Mouse (Mus musculus): Measurements from ENCODE around the gene Akap6. TPM values are rescaled to one million over a fixed set of nuclear protein-coding genes. Genes with fewer than 3 reads are reported as not detected.

The Akap6 gene
- polyA plus RNA-seq, 1 experiment from 2014 or later: 22.6 TPM

DNA sequence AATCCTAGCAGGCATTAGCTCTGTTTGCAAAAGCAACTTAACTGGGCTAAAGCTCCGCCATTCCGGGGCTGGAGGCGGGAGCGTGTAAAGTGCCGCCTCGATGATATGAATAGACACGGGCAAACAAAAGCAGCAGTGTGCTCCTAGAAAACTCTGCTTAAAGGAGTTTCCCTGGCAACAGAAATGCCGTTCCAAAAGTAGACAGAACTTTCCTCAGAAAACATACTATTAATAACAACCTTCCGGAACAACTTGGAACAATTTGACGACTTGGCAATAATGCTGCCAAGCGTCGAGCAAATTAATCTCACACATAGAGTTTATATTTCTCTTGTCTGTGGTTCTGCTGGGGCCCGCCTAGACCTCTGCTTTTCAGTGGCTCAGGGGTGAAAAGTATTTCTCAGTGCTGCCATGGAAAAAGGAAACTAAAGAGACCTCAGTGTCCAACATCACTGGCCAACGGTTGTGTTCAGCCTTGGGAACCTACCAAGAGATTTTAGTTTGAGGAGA is 334.3 kb downstream of the Akap6 start:
- H3K27ac ChIP-seq (ENCODE audit: low read length): peak overlapping the region; percentile 78
- peak; percentile 85 for ATAC-seq
- peaks cover 17% of the 10 kb centered on the region for H3K4me1 ChIP-seq (replicated peaks; ENCODE audit: control insufficient read depth, insufficient read depth, low read length)
- H3K4me3 ChIP-seq (replicated peaks; ENCODE audit: low read length): 0 out of 2 replicates have a peak overlapping the region, but pooled peaks have one; percentile 3
- no peak overlapping the region for H3K9ac ChIP-seq (replicated peaks; ENCODE audit: low read depth, low read length)
- no peaks in the 10 kb centered on the region for H3K27me3 ChIP-seq (replicated peaks; ENCODE audit: control insufficient read depth, insufficient read depth, low read length)
- H3K36me3 ChIP-seq (ENCODE audit: control insufficient read depth, insufficient read depth): no peaks in the 10 kb centered on the region
- H3K9me3 ChIP-seq (ENCODE audit: control insufficient read depth, low read length): no peaks in the 10 kb centered on the region
- peak overlapping the region; percentile 42 for H3K4me2 ChIP-seq (ENCODE audit: low read length)
- 2% methylated on average over 14 of the region's 14 CpGs for WGBS

DNA sequence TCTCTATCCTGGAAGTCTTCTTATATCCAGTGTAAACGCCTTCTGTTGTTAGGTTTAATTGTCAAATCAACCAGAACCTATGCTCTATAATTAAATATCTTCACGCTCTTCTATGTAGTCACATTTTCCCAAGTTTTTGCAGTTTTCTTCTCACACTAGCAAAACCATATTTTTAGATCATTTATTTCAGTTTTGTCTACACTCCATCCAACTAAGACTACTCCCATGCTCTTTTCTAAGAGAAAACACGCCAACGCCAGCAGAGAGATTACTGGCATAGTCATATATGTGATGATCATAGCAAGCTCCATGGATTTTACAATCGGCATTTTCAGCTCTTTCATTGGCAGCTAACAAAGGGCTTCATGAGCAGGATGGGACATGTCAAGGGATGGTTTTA is 341.5 kb downstream of the Akap6 start:
- H3K27me3 ChIP-seq (replicated peaks; ENCODE audit: control insufficient read depth, insufficient read depth, low read length): no peaks in the 10 kb centered on the region
- H3K9ac ChIP-seq (replicated peaks; ENCODE audit: low read depth, low read length): no peak overlapping the region
- H3K4me1 ChIP-seq (replicated peaks; ENCODE audit: control insufficient read depth, insufficient read depth, low read length): no peaks in the 10 kb centered on the region
- ATAC-seq: no peak
- no peaks in the 10 kb centered on the region for H3K9me3 ChIP-seq (ENCODE audit: control insufficient read depth, low read length)
- H3K4me3 ChIP-seq (replicated peaks; ENCODE audit: low read length): no peak overlapping the region
- no peaks in the 10 kb centered on the region for H3K36me3 ChIP-seq (ENCODE audit: control insufficient read depth, insufficient read depth)
- 80% methylated on average over 5 of the region's 5 CpGs for WGBS
- no peak overlapping the region for H3K4me2 ChIP-seq (ENCODE audit: low read length)
- H3K27ac ChIP-seq (ENCODE audit: low read length): no peak overlapping the region

- 19% methylated on average over 5 of the region's 5 CpGs for WGBS
Measured at GRCm38 (mm10) chr12:53042739-53043138, 343.6 kb downstream of the Akap6 start.

DNA sequence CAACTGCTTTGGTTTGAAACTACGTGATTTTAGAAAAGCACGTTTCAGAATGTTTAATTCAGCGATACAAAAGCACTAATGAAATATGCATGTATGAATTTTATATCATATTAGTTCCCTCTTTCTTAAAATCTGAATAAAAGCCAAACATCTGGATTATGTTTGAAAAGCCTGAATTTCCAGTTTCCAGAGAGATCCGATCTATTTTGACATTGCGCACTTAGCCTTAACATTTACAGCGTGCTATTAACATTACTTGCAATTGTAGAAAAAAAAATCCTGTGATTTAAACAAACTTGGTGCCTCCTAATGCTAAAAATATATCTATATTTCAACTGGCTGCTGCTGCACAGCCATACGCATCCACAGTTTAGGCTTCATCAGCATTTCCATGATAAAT is 358.4 kb downstream of the Akap6 start:
- 72% methylated on average over 7 of the region's 7 CpGs for WGBS
- ATAC-seq: no peak
- H3K9me3 ChIP-seq (ENCODE audit: control insufficient read depth, low read length): no peaks in the 10 kb centered on the region
- H3K27me3 ChIP-seq (replicated peaks; ENCODE audit: control insufficient read depth, insufficient read depth, low read length): no peaks in the 10 kb centered on the region
- no peak overlapping the region for H3K4me2 ChIP-seq (ENCODE audit: low read length)
- no peak overlapping the region for H3K27ac ChIP-seq (ENCODE audit: low read length)
- H3K36me3 ChIP-seq (ENCODE audit: control insufficient read depth, insufficient read depth): no peaks in the 10 kb centered on the region
- H3K4me1 ChIP-seq (replicated peaks; ENCODE audit: control insufficient read depth, insufficient read depth, low read length): peaks cover 17% of the 10 kb centered on the region
- H3K4me3 ChIP-seq (replicated peaks; ENCODE audit: low read length): no peak overlapping the region
- H3K9ac ChIP-seq (replicated peaks; ENCODE audit: low read depth, low read length): no peak overlapping the region

More at GRCm38 (mm10) chr12:53042739-53043138, 343.6 kb downstream of the Akap6 start:
- H3K36me3 ChIP-seq (ENCODE audit: control insufficient read depth, insufficient read depth): no peaks in the 10 kb centered on the region
- H3K4me2 ChIP-seq (ENCODE audit: low read length): no peak overlapping the region
- H3K4me3 ChIP-seq (replicated peaks; ENCODE audit: low read length): no peak overlapping the region
- H3K9me3 ChIP-seq (ENCODE audit: control insufficient read depth, low read length): no peaks in the 10 kb centered on the region
- H3K9ac ChIP-seq (replicated peaks; ENCODE audit: low read depth, low read length): no peak overlapping the region
- no peak for ATAC-seq
- H3K27me3 ChIP-seq (replicated peaks; ENCODE audit: control insufficient read depth, insufficient read depth, low read length): no peaks in the 10 kb centered on the region
- H3K4me1 ChIP-seq (replicated peaks; ENCODE audit: control insufficient read depth, insufficient read depth, low read length): no peaks in the 10 kb centered on the region
- no peak overlapping the region for H3K27ac ChIP-seq (ENCODE audit: low read length)

DNA sequence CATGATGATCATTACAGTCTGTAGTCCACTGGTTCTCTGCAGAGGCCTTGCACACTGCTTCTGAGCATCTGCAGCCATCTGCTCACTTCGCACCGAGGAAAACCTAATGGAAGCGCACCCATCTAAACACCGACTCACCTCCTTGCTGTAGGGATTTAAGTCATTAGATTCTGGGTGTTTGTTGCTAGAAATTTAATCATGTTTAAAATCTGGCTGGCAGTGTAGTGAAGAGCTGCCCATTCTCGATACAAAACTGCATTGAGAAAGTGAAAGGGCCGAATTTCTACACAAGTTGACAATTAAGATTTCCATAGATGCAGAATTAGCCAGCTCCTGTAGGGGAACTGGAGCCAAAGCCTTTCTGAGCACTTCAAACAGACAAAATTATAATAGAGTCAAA is 361.7 kb downstream of the Akap6 start:
- WGBS: 7% methylated on average over 6 of the region's 6 CpGs
- Histone ChIP-seq H3K4me1 (replicated peaks; ENCODE audit: control insufficient read depth, insufficient read depth, low read length) (peaks cover 36% of the 10 kb centered on the region), H3K27me3 (replicated peaks; ENCODE audit: control insufficient read depth, insufficient read depth, low read length) (no peaks in the 10 kb centered on the region), H3K9ac (replicated peaks; ENCODE audit: low read depth, low read length) (no peak overlapping the region), H3K4me3 (replicated peaks; ENCODE audit: low read length) (no peak overlapping the region), H3K36me3 (ENCODE audit: control insufficient read depth, insufficient read depth) (no peaks in the 10 kb centered on the region), H3K4me2 (ENCODE audit: low read length) (no peak overlapping the region), H3K27ac (ENCODE audit: low read length) (no peak overlapping the region), H3K9me3 (ENCODE audit: control insufficient read depth, low read length) (no peaks in the 10 kb centered on the region)
- peak; percentile 32; the same call in 1 of the 2 replicates for ATAC-seq

DNA sequence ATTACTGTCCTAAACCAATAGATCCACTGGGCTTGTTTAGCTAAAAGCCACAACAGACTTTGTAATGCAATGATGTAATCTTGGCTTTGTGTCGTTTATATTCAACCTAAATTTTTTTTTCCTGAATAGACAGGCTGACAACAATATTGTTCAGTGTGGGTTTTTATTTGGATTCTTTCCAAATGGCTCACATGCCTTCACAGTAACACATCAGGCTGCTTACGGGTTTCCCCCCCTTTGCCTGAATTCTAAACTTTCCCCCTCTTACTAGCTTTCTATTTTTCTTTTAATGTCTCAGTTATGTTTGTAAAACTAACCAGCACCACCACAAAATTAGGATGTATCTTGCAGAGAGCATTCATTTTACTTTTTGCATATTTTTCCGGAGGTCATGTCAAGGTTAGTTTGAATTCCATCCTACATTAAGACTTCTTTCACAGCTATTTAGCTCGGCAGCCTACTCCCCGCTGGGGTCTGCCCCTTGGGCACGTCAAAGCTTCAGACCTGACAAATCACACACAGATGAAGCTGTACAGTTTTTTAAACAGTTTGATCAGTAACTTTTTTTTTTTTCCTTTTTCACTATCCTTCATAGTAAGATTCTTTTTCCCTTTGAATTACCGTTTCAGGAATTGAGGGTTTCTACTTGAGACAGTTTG is 362.4 kb downstream of the Akap6 start:
- Histone ChIP-seq H3K9me3 (ENCODE audit: control insufficient read depth, low read length) (no peaks in the 10 kb centered on the region), H3K27ac (ENCODE audit: low read length) (no peak overlapping the region), H3K4me3 (replicated peaks; ENCODE audit: low read length) (no peak overlapping the region), H3K27me3 (replicated peaks; ENCODE audit: control insufficient read depth, insufficient read depth, low read length) (no peaks in the 10 kb centered on the region), H3K9ac (replicated peaks; ENCODE audit: low read depth, low read length) (no peak overlapping the region), H3K4me1 (replicated peaks; ENCODE audit: control insufficient read depth, insufficient read depth, low read length) (peaks cover 36% of the 10 kb centered on the region), H3K36me3 (ENCODE audit: control insufficient read depth, insufficient read depth) (no peaks in the 10 kb centered on the region), H3K4me2 (ENCODE audit: low read length) (peak overlapping the region; percentile 17; the same call in 1 of the 2 replicates)
- peak; percentile 54 for ATAC-seq
- WGBS: 3% methylated on average over 7 of the region's 7 CpGs

DNA sequence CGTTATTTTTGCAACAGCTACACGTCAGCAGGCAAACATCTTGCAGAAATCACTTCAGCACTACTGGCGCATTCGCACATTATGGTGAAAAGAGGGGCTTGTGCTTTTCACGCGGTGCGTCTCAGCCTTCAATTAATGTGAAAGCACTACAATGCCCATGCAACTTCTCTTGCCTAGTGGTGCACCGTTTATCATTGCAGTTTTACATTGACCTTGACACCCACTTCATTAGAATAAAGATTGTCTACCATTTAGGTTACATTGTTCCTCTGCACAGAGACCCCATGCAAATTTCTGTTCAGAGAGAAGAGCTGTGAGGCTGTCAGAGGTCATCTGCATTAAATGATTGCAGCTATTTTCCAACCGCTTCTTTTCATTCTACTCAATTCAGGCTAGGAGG is 363.8 kb downstream of the Akap6 start:
- no peak overlapping the region for H3K9ac ChIP-seq (replicated peaks; ENCODE audit: low read depth, low read length)
- H3K27ac ChIP-seq (ENCODE audit: low read length): no peak overlapping the region
- no peak overlapping the region for H3K4me3 ChIP-seq (replicated peaks; ENCODE audit: low read length)
- H3K27me3 ChIP-seq (replicated peaks; ENCODE audit: control insufficient read depth, insufficient read depth, low read length): no peaks in the 10 kb centered on the region
- no peaks in the 10 kb centered on the region for H3K9me3 ChIP-seq (ENCODE audit: control insufficient read depth, low read length)
- no peaks in the 10 kb centered on the region for H3K36me3 ChIP-seq (ENCODE audit: control insufficient read depth, insufficient read depth)
- peak overlapping the region; percentile 26 for H3K4me2 ChIP-seq (ENCODE audit: low read length)
- peak; percentile 45; the same call in 1 of the 2 replicates for ATAC-seq
- peaks cover 36% of the 10 kb centered on the region for H3K4me1 ChIP-seq (replicated peaks; ENCODE audit: control insufficient read depth, insufficient read depth, low read length)
- WGBS: 7% methylated on average over 9 of the region's 9 CpGs

DNA sequence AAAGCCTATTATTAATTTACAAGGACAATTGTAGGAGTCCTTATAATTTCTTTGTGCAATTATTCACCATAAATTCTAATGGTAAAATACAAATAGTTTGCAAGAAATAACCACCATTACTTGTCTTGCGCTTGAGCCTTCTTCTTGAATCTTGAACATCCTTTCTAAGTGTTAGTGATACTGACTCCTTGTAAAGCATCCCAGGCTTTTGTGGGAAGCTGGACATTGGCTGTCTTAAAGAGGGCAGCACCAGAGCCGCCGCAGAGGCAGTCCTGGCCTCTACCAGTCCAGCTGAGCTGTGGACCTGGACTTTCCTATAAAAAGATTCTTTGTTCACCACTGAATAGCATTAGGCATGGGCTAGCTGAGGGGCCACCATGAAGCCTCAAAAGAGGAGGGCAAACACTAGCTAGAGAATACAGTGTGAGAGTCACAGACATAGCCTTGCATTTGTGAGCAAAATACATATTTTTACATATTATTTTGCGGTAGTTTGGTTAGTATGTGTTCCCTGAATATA is 365.1 kb downstream of the Akap6 start:
- Histone ChIP-seq H3K9ac (replicated peaks; ENCODE audit: low read depth, low read length) (no peak overlapping the region), H3K4me2 (ENCODE audit: low read length) (no peak overlapping the region)

GRCm38 (mm10) chr12:53065031-53065785 is 366.0 kb downstream of the Akap6 start:
- Histone ChIP-seq H3K9me3 (ENCODE audit: control insufficient read depth, low read length) (no peaks in the 10 kb centered on the region), H3K9ac (replicated peaks; ENCODE audit: low read depth, low read length) (no peak overlapping the region), H3K4me2 (ENCODE audit: low read length) (no peak overlapping the region), H3K27me3 (replicated peaks; ENCODE audit: control insufficient read depth, insufficient read depth, low read length) (no peaks in the 10 kb centered on the region), H3K36me3 (ENCODE audit: control insufficient read depth, insufficient read depth) (no peaks in the 10 kb centered on the region), H3K4me1 (replicated peaks; ENCODE audit: control insufficient read depth, insufficient read depth, low read length) (peaks cover 36% of the 10 kb centered on the region), H3K27ac (ENCODE audit: low read length) (no peak overlapping the region), H3K4me3 (replicated peaks; ENCODE audit: low read length) (no peak overlapping the region)
- 6% methylated on average over 11 of the region's 11 CpGs for WGBS
- no peak for ATAC-seq

More for the DNA sequence above, 365.1 kb downstream of the Akap6 start:
- H3K4me1 ChIP-seq (replicated peaks; ENCODE audit: control insufficient read depth, insufficient read depth, low read length): peaks cover 36% of the 10 kb centered on the region
- ATAC-seq: peak; percentile 36; the same call in 1 of the 2 replicates
- no peaks in the 10 kb centered on the region for H3K9me3 ChIP-seq (ENCODE audit: control insufficient read depth, low read length)
- 22% methylated on average over 4 of the region's 4 CpGs for WGBS
- H3K27ac ChIP-seq (ENCODE audit: low read length): no peak overlapping the region
- H3K27me3 ChIP-seq (replicated peaks; ENCODE audit: control insufficient read depth, insufficient read depth, low read length): no peaks in the 10 kb centered on the region
- no peak overlapping the region for H3K4me3 ChIP-seq (replicated peaks; ENCODE audit: low read length)
- H3K36me3 ChIP-seq (ENCODE audit: control insufficient read depth, insufficient read depth): no peaks in the 10 kb centered on the region
